Mouse (Mus musculus): ENCODE data around the gene Klhdc8a. TPM values are rescaled to one million over a fixed set of nuclear protein-coding genes. Genes with fewer than 3 reads are reported as not detected.

The Klhdc8a gene
- polyA plus RNA-seq (2015; fragmentation: Nextera tagmentation; extraction: Ambion mirVana): 0.32 and 0.41 TPM in 2 replicates

DNA sequence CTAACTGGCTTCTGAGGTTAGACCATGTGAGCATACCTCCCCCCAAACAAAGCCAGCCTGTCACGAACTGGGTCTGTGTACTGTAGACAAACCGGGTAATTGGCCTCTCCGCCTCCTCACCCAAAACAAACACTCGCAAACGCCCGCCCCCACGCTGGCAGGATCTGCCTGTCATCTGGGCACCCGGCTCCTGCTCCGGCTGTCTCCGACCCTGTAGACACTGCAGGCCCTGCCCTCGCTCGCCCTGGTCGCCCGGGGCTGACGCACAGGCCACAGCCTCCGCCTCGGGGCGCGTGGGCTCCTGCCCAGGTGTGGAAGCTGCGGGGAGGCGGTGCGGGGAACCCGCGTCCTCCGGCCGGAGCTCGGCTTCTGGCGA, at the start of gene Klhdc8a:
Klhdc8a (plus strand) TSS at position 202 of the 376 bp plus-strand sequence.

GRCm38 (mm10) chr1:132315889-132316624, 17.6 kb downstream of the Klhdc8a start, which contains the start of gene Nuak2:
Gene Nuak2, plus strand, starts transcription at chr1:132316126.

Other genes with a start within 250 kb of the Klhdc8a start
- 4.2 and 4.9 TPM in 2 replicates for gene Mfsd4a, start 230.6 kb upstream of the Klhdc8a start, polyA plus RNA-seq (2015; fragmentation: Nextera tagmentation; extraction: Ambion mirVana)
- 0.40 and 0.74 TPM in 2 replicates for gene Cdk18, start 158.9 kb upstream of the Klhdc8a start, polyA plus RNA-seq (2015; fragmentation: Nextera tagmentation; extraction: Ambion mirVana)
- not detected in 2 replicates for gene Lemd1, start 107.2 kb upstream of the Klhdc8a start, polyA plus RNA-seq (2015; fragmentation: Nextera tagmentation; extraction: Ambion mirVana)
- 0.04 TPM in 2 replicates for gene AC124108.1, start 107.2 kb upstream of the Klhdc8a start, polyA plus RNA-seq (2015; fragmentation: Nextera tagmentation; extraction: Ambion mirVana)
- not detected in 2 replicates for gene Gm10188, start 68.9 kb upstream of the Klhdc8a start, polyA plus RNA-seq (2015; fragmentation: Nextera tagmentation; extraction: Ambion mirVana)
- 1.1 and 1.5 TPM in 2 replicates for gene Nuak2, start 17.5 kb downstream of the Klhdc8a start, polyA plus RNA-seq (2015; fragmentation: Nextera tagmentation; extraction: Ambion mirVana)
- gene Tmcc2, start 92.7 kb downstream of the Klhdc8a start, polyA plus RNA-seq (2015; fragmentation: Nextera tagmentation; extraction: Ambion mirVana): 6.3 and 6.6 TPM in 2 replicates
- gene Dstyk, start 118.9 kb downstream of the Klhdc8a start, polyA plus RNA-seq (2015; fragmentation: Nextera tagmentation; extraction: Ambion mirVana): 6.4 and 7.6 TPM in 2 replicates
- 14.9 and 16.6 TPM in 2 replicates for gene Rbbp5, start 178.7 kb downstream of the Klhdc8a start, polyA plus RNA-seq (2015; fragmentation: Nextera tagmentation; extraction: Ambion mirVana)
- 0.38 and 0.50 TPM in 2 replicates for gene Tmem81, start 207.6 kb downstream of the Klhdc8a start, polyA plus RNA-seq (2015; fragmentation: Nextera tagmentation; extraction: Ambion mirVana)
- gene Cntn2, start 244.6 kb downstream of the Klhdc8a start, polyA plus RNA-seq (2015; fragmentation: Nextera tagmentation; extraction: Ambion mirVana): not detected in 2 replicates

All from skeletal muscle tissue, postnatal 0 days (tissue).